Mouse (Mus musculus): ENCODE results near the gene Npy4r.

Npy4r gene

DNA sequence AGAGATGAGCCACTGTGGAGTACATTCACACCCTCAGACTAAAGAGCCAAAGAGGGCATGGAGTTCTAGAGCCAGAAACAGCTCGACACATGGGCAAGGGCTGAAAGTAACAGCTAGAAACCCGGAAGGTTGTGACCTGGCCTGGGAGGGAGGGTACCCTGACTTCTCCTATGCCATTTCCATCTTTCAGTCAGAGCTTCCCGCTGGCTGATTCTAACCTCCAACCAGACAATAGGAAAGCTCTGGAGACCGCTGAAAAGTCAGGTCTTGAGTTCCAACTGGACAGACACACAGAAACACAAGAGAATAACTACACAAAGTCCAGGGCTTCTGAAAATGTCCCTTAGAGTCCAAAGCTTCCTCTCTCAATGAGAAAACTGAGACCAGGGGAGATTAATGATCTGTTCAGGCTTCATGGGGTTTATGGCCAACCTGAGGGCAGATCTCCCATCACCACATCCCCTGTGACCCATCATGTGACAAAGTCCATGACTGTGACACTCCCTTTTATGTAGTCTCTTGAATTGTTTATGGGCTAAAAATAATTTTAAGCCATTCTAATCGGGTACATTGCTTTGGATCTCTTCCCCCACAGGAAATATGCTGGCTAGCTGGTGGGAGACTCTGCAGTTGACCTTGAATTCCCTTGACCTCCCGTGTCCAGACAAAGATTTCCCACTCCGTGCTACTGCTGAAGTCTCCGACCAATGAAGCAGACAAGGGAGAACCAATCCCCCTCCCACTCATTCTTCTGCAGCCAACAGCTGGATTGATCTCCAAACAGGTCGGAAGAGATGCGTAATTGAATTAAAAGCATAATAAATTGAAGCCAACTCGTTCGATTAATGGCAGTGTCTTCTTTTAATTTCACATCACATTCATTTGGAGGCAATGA is 32.0 kb downstream of the Npy4r start:
- no peak for DNase-seq (ENCODE audit: low spot score in 2 of 2)

DNA sequence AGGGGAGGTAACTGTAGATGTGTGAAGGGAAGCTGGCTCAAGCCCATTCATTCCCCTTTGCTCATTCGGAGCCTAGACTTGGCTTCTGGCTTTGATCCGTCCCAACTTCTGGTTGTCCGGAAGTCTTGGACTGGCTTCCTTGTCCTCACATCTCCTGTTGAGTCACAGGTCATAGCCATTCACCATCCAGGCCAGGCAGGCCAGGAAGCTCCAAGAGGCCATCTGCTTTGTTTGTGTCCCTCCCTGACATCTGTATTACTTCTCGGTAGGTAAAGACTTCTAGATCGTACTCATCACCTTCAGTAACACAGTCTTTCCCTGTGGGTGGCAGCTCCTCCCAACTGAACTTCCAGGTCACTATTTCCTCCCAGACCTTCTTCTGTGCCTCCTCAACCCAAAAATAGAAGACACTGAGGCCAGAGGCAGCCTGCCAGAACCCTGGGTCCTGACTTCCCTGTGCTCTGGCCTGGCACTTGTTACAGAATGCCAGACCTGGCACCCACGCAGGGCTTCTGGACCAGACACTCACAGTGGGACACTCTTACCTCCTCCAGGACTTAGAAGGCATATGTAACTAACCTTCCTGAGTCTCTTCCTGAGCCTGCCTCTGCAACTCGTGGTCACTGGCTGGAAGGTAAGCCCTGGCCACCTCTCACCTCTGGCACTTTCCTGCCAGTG is 33.1 kb downstream of the Npy4r start:
- no peak for DNase-seq (ENCODE audit: low spot score in 2 of 2)

DNA sequence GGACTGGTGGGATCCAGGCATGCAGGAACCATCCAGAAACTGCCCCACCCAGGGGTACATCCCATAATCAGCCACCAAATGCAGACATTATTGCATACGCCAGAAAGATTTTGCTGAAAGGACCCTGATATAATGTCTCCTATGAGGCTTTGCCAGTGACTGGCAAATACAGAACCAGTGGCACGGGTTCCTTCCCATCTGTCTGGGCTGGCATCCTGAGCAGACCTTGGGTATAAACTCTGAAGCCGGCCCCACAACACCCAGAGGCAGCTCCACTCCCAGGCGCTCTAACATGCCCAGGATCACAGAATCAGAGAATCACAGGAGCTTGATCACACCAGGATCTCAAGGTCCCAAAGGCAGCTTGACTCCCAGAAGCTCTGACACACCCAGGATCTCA is 38.0 kb downstream of the Npy4r start:
- DNase-seq (ENCODE audit: low spot score in 2 of 2) = no peak

DNA sequence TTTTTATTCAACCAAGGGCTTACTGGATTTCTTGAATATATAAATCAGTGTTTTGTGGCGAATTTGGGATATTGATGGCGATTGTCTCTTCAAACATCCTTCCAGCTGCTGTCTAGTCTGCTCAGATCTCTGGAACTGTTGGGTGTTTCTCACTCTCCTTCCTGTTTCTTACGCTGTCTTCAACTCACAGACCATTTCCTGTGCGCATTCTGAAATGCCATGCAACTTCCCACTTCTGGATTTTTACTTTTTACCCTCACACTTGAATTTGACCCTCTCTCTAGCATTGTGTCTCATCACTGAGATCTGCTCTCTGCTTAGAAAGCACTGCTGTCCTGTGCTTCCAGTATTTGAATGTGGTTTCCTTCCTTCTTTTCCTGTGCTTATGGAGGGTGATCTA is 44.7 kb downstream of the Npy4r start:
- DNase-seq (ENCODE audit: low spot score in 2 of 2) = no peak

DNA sequence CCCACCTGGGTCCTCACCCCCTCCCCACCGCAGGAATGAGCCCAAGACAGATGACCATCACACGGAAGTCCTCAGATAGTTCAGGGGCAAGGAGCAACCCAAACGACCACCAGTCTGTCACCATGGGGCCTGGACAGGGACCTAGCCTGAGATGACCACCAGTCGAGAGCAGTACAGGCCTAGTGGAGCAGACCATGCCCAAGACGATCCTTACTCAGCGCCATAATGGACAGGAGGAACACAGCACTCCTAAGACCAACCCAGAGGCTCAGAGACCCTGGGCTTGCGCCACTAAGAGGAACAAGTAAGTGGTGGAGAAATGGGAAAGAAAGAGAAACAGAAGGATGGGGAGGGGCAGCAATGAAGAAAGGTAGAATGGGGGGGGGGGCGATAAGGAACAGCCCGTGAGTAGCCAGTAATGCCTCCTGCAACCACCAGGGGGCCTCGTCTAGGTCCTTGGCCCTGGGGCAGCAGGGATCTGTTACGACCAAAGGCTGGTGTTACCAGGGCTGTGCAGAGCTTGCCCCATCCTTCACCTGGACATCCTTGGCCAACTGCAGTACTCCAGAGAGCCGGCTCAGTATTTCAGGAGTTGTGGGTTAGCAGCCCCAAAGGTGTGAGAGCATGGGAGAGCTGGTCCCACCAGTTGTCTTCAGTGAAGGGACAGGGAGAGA is 45.8 kb downstream of the Npy4r start:
- DNase-seq (ENCODE audit: low spot score in 2 of 2) = peak in 1 of 2 experiments; percentile 9

DNA sequence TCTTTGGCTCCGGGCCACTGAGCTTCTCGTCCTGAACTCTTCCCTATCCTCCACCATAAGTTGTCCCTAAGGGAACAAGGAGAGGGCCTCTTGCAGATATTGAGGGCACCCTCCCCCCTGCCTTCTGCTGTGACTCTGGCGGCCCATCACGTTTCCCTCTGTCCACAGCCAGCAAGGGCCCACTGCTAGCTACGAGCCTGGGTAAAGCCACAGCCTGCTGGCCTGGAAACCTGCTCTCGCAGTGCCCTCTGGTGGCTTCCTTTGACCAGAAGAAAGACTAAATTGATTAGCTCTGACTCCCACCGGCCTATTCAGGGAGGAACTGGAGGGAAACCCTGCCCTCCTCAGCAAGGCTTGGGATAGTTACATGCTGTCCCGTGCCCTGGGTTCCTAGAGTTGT is 47.4 kb downstream of the Npy4r start:
- no peak for DNase-seq (ENCODE audit: low spot score in 2 of 2)

DNA sequence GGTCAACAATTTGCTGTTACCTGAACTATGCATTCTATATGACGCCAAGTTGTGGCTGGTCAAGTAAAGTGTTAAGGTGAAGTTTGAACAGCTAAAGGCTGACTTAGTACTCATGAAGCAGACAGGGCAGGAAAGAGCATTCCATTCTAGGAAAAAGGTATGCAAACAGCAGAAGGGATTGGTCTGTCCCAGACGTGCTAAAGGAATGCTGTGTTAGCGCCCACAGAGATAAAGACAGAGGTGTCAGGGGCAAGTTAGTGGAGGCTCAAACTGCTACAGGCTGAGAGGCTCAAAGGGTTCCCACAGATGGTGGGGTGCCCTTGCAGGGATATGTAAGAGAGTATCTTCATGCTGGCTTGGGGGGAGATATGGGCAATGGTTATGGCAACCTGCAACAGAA is 48.4 kb downstream of the Npy4r start:
- no peak for DNase-seq (ENCODE audit: low spot score in 2 of 2)

DNA sequence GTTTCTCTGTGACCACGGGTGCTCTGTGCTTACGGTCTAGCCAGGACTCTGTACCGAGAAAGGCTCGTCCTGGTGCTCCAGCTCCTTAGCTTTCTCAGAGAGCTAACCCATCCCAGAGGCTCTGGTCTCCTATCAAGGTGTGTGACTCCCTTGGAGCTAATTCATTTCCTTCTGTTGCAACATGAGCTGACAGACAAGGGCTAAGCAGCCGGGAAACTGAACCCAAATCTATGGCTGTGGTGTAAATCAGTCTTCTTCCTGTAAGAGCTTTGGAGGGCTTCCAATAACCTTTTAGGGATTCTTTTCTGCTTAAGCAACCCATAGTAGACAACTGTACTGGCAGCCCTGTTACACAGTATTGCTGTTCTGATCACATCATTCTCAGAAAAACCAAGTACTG is 49.7 kb downstream of the Npy4r start, which contains the start of gene A630023A22Rik:
A630023A22Rik (minus strand) TSS at position 154 of the 400 bp plus-strand sequence.
- no peak for DNase-seq (ENCODE audit: low spot score in 2 of 2)

DNA sequence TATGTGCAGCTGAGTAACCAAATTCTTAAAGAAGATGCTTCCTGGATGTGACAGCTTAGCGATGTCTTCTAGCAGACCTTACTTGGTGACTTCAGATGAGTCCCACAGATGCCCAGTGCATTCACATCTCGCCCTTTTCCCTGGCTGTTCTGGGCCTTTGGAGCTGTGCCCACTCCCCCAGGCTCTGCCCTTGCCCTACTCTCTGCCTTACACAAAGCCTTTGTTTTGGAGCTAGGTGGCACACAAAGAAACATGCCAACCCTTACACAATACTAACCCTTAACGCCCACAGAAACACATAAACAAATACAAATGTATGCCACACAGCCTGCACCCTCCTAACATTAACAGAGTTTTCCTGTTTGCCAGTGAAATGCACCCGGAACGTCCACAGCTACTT is 56.1 kb downstream of the Npy4r start:
- DNase-seq (ENCODE audit: low spot score in 2 of 2) = no peak

Measured in spleen, postnatal 14 days (tissue).